Mouse (Mus musculus): Measurements from ENCODE around the gene Arsj.

Gene Arsj

GRCm38 (mm10) chr3:126363568-126364505, at the start of gene Arsj:
TSS of gene Arsj (plus strand) at chr3:126363684.
- peak; percentile 33; the same call in 1 of the 2 replicates for ATAC-seq (ENCODE audit: insufficient number of reproducible peaks, low FRiP score, low TSS enrichment)

- no peak for ATAC-seq (ENCODE audit: insufficient number of reproducible peaks, low FRiP score, low TSS enrichment)
These were observed 38.5 kb upstream of the Arsj start for GRCm38 (mm10) chr3:126324872-126325498.

- ATAC-seq (ENCODE audit: insufficient number of reproducible peaks, low FRiP score, low TSS enrichment): no peak
These were observed 37.4 kb upstream of the Arsj start for GRCm38 (mm10) chr3:126325891-126326627.

GRCm38 (mm10) chr3:126326628-126327325, 36.7 kb upstream of the Arsj start:
- ATAC-seq (ENCODE audit: insufficient number of reproducible peaks, low FRiP score, low TSS enrichment): no peak

GRCm38 (mm10) chr3:126335329-126335728, 28.2 kb upstream of the Arsj start:
- ATAC-seq (ENCODE audit: insufficient number of reproducible peaks, low FRiP score, low TSS enrichment): no peak

GRCm38 (mm10) chr3:126344745-126345144, 18.7 kb upstream of the Arsj start:
- no peak for ATAC-seq (ENCODE audit: insufficient number of reproducible peaks, low FRiP score, low TSS enrichment)

- no peak for ATAC-seq (ENCODE audit: insufficient number of reproducible peaks, low FRiP score, low TSS enrichment)
These were observed 3.7 kb upstream of the Arsj start for GRCm38 (mm10) chr3:126359760-126360159.

GRCm38 (mm10) chr3:126362392-126362791, 1.1 kb upstream of the Arsj start:
- no peak for ATAC-seq (ENCODE audit: insufficient number of reproducible peaks, low FRiP score, low TSS enrichment)

- ATAC-seq (ENCODE audit: insufficient number of reproducible peaks, low FRiP score, low TSS enrichment): no peak
These were observed 456 bp upstream of the Arsj start for GRCm38 (mm10) chr3:126362931-126363525.

- no peak for ATAC-seq (ENCODE audit: insufficient number of reproducible peaks, low FRiP score, low TSS enrichment)
These were observed 1.1 kb downstream of the Arsj start for GRCm38 (mm10) chr3:126364555-126364954.

- no peak for ATAC-seq (ENCODE audit: insufficient number of reproducible peaks, low FRiP score, low TSS enrichment)
These were observed 7.1 kb downstream of the Arsj start for GRCm38 (mm10) chr3:126370571-126370970.

GRCm38 (mm10) chr3:126372815-126373545, 9.5 kb downstream of the Arsj start:
- no peak for ATAC-seq (ENCODE audit: insufficient number of reproducible peaks, low FRiP score, low TSS enrichment)

GRCm38 (mm10) chr3:126373721-126374120, 10.2 kb downstream of the Arsj start:
- ATAC-seq (ENCODE audit: insufficient number of reproducible peaks, low FRiP score, low TSS enrichment): no peak

GRCm38 (mm10) chr3:126379252-126379651, 15.8 kb downstream of the Arsj start:
- no peak for ATAC-seq (ENCODE audit: insufficient number of reproducible peaks, low FRiP score, low TSS enrichment)

GRCm38 (mm10) chr3:126379702-126380101, 16.2 kb downstream of the Arsj start:
- ATAC-seq (ENCODE audit: insufficient number of reproducible peaks, low FRiP score, low TSS enrichment): no peak

GRCm38 (mm10) chr3:126383276-126383675, 19.8 kb downstream of the Arsj start:
- ATAC-seq (ENCODE audit: insufficient number of reproducible peaks, low FRiP score, low TSS enrichment): no peak

- ATAC-seq (ENCODE audit: insufficient number of reproducible peaks, low FRiP score, low TSS enrichment): no peak
These were observed 21.4 kb downstream of the Arsj start for GRCm38 (mm10) chr3:126384657-126385438.

GRCm38 (mm10) chr3:126397451-126397850, 34.0 kb downstream of the Arsj start:
- ATAC-seq (ENCODE audit: insufficient number of reproducible peaks, low FRiP score, low TSS enrichment): no peak

Data from cerebellum, adult (tissue).